Mouse (Mus musculus): ENCODE results near the gene Commd7. TPM values are rescaled to one million over a fixed set of nuclear protein-coding genes. Genes with fewer than 3 reads are reported as not detected.
"Not testable (repeated sequence)": the region's sequence is repeated elsewhere in the genome, so short reads cannot be mapped to it uniquely, and the experiment has no call there.

The Commd7 gene
- 1 to 10 TPM; 9.6 to 9.7 TPM for total RNA-seq (2021)
- long read RNA-seq, experiment 1, transcript Commd7-201 (9 exons, 3,210 nt) = major isoform, 9 of 9 reads
- long read RNA-seq, experiment 1, partial matches to known transcripts = 0 of 9 reads
- long read RNA-seq, experiment 1, other reads (novel, unspliced or antisense) = 0 of 9 reads
- long read RNA-seq, experiment 2, transcript Commd7-201 (9 exons, 3,210 nt) = major isoform, 6 of 6 reads
- long read RNA-seq, experiment 2, partial matches to known transcripts = 0 of 6 reads
- long read RNA-seq, experiment 2, other reads (novel, unspliced or antisense) = 0 of 6 reads

DNA sequence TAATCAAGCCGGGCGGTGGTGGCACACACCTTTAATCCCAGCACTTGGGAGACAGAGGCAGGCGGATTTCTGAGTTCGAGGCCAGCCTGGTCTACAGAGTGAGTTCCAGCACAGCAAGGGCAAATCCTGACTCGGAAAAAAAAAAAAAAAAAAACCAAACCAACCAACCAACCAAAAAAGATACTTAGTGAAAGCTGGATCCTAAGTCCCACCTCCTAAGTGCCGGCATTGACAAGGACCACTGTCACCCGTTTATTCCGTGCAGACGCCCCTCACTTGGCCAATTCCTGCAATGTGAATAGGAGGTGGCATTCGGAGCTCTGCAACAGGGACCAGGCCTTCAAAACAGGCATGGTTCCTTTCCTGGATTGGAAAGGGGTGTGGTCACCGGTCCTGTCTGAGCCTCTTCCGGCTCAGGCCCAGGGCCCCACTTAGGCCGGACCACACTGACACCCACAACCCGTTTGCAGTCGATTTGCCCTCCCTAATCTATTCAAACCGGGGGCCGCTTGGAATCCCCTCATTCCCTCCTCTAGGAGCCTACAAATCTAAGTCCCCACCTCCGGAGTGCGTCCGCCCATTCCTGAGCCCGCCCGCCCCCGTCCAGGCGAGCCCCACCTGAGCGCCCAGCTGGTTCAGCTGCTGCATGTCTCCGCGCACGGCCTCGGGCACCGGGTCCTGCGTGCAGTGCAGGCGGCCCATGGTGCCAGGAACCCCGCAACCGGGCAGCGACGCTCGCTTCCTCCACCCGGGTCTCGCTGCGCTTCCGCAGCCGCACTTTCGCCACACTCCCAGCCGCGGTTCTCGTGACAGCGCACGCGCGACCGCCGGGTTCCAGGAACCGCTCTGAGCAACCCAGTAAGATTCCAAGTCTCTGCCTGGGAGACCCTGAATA, at the start of gene Commd7:
TSS of gene Commd7 (minus strand) at position 806 of the 895 bp plus-strand sequence.
- peak; percentile 87 for DNase-seq (ENCODE audit: low spot score)

DNA sequence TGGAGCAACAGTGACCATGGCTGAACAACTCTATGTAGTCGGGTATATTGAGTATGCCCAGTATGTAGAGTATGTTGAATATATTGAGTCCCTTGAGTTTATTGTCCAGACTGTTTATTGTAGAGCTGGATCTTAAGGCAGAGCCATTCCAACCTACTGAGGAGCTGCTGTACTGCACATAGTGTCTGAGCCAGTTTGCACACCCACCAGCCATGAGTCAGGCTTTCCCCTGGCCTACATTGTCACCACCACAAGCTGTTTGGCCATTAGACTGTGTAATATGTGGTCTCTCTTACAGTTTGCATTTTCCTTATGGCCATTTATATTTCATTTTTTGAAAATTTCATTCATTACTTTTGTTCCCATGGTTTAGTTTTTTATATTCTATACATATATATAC, 47.4 kb upstream of the Commd7 start:
- no peak for DNase-seq (ENCODE audit: low spot score)

DNA sequence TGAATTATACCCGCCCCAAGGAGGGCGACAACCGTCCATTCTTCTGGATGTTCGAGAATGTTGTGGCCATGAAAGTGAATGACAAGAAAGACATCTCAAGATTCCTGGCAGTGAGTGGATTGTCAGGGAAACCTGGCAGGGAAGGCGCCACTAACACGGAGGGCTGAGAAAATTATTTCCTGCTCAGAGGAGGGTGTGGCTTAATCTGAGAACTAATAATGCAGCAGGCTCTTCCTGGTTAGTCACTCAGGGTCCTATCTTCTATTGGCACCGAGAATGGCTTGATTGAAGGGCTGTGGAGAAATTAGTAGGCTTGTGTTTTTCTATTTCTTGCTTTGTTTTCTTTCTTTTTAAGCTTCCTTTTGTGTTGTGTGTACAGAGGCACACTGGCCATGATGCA, 45.0 kb upstream of the Commd7 start:
- no peak for DNase-seq (ENCODE audit: low spot score)

DNA sequence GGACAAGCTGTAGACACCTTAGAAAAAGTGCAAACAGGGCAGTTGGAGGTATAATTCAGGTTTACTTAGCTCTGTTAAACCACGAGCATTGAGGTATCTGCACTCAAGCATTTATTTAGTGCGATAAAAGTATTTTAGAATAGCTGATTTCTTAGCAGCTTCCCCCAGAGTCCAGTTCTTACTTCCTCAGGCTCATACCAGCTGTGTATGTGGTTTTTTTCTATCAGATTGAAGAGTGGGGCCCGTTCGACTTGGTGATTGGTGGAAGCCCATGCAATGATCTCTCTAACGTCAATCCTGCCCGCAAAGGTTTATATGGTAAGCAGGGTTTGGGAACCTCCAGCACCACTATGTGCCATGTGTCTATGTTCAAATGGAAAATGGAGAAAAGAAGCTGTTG, 44.4 kb upstream of the Commd7 start:
- DNase-seq (ENCODE audit: low spot score) = no peak

DNA sequence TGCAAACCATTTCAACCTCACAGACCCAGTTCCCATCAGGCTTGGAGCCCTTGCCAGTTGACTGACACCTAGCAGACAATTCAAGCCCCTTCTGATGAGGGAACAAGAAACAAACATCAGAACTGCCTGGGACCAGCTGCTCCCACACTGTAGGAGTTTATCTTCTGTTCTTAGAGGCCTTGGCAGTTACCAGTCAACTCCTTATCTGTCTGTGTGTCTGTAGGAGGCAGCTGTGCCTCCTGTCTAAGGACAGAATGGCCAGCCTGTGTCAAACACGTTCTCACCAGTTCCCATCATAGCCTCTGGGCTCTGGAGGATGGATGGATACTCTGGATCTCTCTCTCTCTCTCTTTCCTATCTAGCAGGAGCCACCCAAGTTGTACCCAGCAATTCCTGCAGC, 42.8 kb upstream of the Commd7 start:
- not testable (repeated sequence) for DNase-seq (ENCODE audit: low spot score)

DNA sequence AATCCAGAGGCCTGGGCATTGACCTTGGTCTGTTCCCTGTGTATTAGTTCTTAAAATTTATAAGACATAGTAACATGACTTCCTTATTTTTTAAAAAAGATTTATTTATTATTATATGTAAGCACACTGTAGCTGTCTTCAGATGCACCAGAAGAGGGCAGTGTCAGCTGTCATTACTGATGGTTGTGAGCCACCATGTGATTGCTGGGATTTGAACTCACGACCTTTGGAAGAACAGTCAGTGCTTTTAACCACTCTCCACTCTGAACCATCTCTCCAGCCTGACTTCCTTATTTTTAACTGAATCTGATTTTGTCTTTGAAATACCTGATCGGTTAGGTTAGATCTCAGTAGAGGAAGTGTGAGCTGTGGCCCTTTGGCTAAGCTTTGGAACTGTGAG, 40.0 kb upstream of the Commd7 start:
- DNase-seq (ENCODE audit: low spot score) = no peak

DNA sequence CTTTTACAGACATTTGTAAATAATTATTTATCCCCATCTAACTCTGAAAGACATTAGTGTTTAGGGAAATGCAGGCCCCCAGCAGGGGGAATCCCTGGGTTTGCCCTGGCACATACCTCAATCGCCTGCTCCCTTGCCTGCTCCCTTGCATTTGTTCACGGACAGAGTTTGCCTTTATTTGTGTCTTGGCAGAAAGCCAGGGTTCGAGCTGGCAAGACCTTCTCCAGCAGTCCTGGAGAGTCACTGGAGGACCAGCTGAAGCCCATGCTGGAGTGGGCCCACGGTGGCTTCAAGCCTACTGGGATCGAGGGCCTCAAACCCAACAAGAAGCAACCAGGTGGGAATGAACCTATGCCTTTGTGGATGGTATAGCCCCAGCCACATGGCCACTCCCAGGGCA, 37.5 kb upstream of the Commd7 start:
- DNase-seq (ENCODE audit: low spot score) = no peak

DNA sequence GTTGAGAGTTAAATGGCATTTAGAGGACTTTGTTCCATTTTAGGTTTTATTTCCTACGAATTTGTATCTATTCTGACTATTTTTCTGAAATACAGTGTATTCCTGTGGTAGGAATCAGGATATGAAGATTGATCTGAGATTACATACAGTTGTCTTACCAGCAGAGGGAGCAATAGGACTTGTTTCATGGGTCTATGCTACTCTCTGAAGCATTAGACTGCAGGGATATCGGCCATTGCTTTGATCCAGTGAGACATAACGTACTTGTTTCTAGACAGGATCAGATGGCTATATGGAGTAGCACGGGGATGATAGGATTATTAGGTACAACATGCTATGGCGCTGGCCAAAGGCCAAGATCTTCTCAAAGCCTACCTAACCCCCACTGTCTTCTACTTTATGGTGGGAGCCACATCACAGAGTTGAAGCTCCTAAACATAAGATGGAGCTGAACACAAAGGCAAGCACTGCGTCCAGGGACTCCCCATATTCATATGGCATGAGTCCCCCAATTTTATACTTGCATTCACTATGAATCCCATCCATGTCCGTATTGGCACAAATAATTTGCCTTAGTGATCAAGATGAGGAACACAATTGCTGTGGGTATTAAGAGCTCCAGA, 36.3 kb upstream of the Commd7 start:
- DNase-seq (ENCODE audit: low spot score) = peak; percentile 37

DNA sequence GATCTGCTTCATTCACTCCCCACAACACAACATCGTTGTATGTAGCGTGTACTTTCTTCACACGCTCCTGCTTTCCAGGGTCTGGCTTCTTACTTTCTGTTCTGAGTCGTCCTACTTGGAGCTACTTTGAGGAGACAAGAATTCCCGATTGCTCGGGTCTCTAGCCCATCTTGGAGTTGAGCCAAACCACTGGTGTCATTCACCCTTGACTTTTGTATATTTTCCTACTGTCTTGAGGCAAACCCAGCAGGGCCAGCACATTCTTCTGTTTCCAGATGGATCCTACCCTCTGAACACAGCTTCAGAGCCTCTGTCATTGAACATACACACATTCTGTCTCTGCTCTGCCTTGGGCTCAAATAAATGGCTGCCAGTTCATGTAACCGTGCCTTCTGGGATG, 32.8 kb upstream of the Commd7 start:
- no peak for DNase-seq (ENCODE audit: low spot score)

DNA sequence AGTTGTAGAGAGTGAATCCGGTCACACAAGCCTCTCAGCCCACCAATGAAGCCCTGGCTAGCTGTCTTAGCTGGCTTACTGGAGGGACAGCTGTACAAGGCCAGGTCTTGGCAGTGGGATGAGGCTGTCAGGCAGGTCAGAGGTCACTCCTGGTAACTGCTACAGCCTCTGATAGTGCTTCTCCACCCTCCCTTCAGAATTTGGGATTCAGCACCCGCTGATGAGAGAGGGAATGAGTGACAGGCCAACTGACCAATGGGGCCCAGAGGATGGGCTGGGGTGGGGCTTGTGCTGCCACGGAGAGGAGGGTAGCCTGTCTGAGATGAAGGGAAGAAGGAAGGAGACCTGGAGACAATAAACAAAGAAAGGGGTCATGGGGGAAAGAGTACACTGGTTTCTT, 28.0 kb upstream of the Commd7 start:
- DNase-seq (ENCODE audit: low spot score) = no peak

DNA sequence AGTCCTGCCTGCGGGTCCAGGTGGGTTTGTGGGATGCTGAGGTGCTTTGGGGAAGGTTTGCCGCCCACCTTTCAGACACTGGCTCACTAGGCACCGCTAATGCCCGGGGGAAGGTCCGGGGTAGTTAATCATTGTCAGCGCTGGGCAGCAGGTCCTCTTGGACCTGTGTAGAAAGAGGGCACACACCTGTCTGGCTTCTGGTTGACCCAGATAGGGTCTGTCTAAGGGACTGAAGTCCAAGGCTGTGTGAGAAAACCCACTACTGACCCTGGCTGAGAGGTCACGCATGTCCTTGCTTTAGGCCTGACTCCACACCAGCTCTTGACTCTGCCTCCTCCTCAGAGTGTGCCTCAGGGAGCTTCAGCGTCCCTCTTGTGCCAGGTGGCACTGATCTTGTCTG, 25.1 kb upstream of the Commd7 start:
- DNase-seq (ENCODE audit: low spot score) = not testable (repeated sequence)

DNA sequence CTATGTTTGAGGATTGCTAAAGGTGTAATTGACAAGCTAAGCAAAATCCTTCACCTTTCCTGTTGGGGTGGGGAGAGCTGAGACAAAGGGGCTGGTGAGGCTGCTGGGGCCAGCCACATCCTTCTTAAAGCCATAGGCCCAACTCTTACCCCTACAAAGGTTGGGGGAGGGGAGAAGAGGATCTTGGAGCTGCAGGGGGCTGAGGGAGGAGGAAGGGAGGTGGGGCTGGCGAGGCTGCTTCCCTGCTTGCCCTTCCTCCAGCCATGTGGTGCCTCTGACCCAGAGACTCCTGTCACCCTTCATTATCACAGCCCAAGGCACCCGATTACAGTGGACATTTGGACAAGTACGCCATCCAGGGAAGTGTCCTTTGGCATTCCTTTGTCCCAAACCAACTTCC, 19.1 kb upstream of the Commd7 start:
- no peak for DNase-seq (ENCODE audit: low spot score)

DNA sequence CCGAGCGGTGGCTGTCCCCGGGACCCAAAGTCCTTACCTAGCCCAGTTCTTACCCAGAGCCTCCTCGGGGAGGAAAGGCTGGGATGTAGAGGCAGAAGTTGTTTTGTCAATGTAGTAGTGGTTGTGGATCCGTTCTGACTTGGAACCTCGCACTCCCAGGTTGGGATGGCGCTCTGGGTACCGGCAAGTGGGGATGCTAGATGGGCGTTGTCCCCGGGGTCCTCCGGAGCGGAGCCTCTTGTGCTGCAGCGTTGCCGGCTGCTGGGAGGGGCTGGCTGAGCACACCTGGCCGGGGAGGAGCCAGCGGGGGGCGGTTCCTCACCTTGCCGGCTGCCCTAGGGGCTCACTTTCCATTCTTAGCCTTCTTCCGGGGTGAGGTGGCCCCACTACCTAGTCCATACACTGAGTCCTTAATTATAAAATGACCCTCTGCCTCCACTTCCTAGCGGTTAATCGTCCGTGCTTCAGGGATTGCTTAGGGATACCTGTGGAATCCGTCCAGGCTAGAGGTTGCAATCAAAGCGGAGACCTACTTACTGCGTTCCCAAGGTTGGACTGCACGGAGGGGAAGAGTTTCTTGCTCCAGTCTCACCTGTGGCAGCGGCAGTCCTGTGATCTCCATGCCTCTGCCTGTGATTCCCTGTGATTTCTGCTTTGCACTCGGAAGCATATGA, 17.6 kb upstream of the Commd7 start:
- DNase-seq (ENCODE audit: low spot score) = no peak

DNA sequence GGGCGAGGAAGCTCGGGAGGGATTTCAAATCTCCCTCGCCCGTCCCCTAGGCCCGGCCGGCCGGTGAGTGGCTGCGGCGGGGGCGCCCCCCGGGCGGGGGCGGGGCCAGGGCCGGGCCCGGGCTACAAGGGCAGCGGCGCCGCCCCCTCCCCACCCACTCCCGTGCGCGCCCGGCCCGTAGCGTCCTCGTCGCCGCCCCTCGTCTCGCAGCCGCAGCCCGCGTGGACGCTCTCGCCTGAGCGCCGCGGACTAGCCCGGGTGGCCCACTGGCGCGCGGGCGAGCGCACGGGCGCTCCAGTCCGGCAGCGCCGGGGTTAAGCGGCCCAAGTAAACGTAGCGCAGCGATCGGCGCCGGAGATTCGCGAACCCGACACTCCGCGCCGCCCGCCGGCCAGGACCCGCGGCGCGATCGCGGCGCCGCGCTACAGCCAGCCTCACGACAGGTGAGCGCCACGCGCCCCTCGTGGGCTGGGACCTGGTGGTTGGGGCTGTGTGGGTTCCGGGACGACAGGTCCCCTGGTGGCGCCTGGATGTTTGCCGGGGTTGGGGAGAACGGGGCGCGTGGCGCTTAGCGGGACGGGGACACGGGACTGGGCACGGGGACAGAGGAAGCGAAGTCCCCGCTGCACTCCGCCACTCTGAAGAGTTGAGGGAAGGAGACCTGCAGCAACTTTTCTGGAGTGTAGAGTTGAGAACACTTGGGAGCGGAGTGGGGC, 16.9 kb upstream of the Commd7 start, which contains the start of gene Dnmt3b:
TSS of gene Dnmt3b (plus strand) at position 153 of the 716 bp plus-strand sequence.
- peak; percentile 43 for DNase-seq (ENCODE audit: low spot score)

DNA sequence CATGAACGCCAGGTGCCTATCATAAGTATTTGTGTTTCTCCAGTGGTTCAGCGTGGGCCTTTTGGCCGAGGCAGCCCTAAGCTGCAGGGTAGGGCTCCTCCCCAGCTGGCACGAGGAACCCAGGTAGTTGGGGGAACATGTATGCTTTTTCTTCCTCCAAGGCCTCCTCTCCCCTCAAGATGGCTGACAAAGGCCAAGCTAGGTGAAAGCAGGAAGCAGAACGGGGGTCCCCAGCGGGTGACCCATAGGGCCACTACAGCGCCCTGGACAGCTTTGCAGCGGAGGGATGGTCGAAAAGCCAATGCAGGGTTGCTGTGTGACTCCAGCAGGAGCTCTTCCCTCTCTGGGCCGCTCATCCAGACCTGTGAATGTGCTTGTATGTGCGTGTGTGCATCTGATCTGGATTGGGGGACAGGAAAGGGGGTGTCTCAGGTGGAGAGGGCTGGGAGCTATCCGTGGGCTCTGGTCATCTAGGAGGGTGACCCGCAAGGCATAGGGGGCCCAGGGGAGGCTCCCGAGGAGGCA, 16.3 kb upstream of the Commd7 start:
- no peak for DNase-seq (ENCODE audit: low spot score)

DNA sequence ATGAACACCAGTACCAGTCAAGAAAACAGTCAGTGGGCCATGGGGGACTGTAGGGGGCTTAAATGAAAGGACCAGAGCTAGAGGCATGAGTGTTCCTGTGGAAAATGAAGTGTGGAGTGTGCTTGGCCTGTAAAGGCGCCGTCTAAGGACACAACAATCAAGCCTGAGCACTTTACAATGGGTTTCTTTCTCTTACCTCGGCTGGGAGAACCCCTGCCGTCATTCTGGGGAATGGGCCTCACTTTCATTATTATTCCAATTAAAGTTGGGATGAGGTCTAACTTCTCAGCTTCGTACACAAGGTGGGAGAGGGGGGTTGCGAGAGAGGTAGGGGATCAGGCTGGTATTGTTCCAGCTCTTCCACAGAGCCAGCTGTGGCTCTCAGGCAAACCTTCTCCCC, 10.4 kb upstream of the Commd7 start:
- DNase-seq (ENCODE audit: low spot score) = no peak

DNA sequence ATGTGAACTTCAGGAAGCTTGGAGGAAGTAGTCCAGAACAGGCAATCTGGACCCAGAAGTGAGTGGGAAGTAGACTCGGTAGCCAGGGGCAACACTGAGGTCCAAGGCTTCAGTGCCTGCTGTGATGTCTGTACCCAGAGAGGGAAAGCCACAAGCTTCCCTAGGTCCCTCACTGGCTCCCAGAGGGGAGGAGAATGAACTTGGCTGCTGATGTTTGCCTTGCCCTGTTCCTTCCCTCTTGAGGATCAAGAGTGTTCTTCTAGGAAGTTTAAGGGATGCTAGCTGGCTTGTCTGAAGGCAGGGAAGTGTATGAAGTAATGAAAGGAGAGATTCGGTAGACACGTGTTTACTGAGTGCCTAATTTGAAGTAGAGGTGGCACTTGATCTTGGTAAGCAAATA, 9.9 kb upstream of the Commd7 start:
- no peak for DNase-seq (ENCODE audit: low spot score)

DNA sequence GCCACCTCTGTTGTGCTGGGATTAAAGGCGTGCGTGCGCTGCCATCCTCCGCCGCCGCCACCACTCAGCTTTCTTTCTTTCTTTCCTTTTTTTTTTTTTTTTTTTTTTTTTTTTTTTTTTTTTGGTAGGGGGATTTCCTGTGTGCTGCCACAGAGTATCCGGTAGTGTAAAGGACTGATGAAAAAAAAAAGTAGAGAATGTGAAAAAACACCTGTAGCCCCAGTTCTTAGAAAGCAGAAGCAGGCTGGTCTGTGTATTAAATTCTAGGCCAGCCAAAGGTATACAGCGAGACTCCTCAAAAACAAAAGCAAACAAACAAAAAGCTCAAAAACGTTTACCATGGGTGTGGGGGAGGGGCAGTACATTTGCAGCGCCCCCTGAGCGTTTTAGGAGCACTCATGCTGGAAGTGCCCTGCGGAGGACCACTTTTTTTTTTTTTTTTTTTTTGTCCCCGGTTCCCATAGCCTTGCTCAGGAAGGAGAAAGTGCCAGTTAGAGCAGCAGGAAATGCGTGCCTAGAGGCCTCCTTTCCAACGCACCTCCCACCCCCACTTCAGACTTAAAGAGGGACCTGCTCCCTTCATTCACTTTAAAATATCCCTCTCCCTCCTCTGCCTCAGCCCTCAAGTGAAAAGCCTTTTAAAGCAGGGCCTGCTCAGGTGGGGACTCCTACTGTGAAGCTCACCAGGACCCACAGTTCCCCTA, 6.5 kb upstream of the Commd7 start:
- no peak for DNase-seq (ENCODE audit: low spot score)

DNA sequence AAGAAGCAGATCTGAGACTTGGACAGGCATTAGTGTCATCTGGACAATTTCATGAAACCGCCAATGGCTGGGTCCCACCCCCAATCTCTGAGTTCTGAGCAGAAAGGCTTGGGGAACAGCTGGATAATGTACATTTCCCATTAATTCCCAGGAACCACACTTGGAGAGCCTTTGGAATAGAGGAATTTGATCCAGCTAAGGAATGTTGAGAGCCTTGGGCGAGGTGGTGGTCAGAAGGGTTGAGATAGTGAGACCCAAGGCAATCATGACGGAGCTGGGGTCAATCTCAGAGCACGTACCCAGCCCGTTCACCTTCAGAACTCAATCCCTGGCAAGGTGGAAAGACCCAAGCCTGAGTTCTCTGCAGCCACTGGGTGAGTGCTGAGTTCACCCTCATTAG, 678 bp upstream of the Commd7 start:
- DNase-seq (ENCODE audit: low spot score) = no peak

DNA sequence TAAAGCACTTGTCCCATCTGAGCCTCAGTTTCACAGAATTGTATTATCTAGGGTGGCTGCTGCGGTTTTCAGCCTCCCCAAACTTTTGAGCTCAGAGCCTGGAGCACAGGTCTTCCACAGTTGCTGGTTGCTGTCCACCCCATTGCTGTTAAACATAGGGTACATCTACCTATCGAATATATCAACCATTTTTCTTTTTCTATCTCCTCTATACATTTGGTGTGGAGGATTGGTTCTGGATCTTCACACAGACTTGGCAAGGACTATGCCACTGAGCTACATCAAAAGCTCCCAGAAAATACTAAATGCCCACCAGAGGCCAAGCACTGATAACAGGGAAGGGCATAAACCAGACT, 268 bp upstream of the Commd7 start:
- DNase-seq (ENCODE audit: low spot score) = no peak

Measured in gastrocnemius, adult 18-20 months (tissue).